13 mouse cellular contexts compared by ENCODE assay signal in the genomic region with DNA sequence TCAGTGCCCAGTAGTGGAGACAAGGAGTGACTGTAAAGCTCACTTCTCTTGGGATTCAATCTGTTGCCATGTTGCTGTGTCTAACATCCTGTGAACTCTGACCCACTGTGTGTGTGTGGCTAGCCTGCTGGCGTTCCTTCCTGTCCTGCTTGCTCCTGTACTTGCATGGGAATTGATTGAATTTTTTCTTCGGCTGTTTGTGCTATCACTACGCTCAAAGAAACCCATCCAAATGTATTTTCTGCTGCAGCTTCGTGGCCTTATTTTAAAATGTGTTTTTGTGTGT.
"Had no signal": no experiment of that assay in that cellular context is flagged by ENCODE, and none has a peak within 500 bp of the region (broad histone marks: within the 10 kb centered on the region; RNA-seq: fewer than 3 reads in every experiment).

No protein-coding gene starts in this region.

- H3K27ac ChIP-seq: kidney, postnatal 0 days; limb, embryonic 12.5 days; limb, embryonic 15.5 days; liver, embryonic 14.5 days; stomach, embryonic 15.5 days had no signal

- H3K36me3 ChIP-seq: limb, embryonic 12.5 days; limb, embryonic 15.5 days; stomach, embryonic 15.5 days had no signal

- H3K27me3 ChIP-seq: limb, embryonic 12.5 days; limb, embryonic 15.5 days; stomach, embryonic 15.5 days had no signal

- H3K9ac ChIP-seq: limb, embryonic 12.5 days; limb, embryonic 15.5 days; liver, embryonic 14.5 days; liver, postnatal 0 days; lung, embryonic 14.5 days; stomach, embryonic 15.5 days had no signal

- H3K4me1 ChIP-seq: limb, embryonic 12.5 days; limb, embryonic 15.5 days; stomach, embryonic 15.5 days had no signal

- H3K4me3 ChIP-seq: limb, embryonic 12.5 days; limb, embryonic 15.5 days; stomach, embryonic 15.5 days had no signal

- H3K4me2 ChIP-seq: limb, embryonic 12.5 days; limb, embryonic 15.5 days; liver, embryonic 11.5 days; lung, embryonic 14.5 days; midbrain, embryonic 11.5 days; stomach, embryonic 15.5 days had no signal

- DNase-seq: kidney, postnatal 25 days; left cerebral cortex, postnatal 4 days; liver, postnatal 0 days; lung, embryonic 14.5 days; midbrain, embryonic 14.5 days; thymus, postnatal 25 days had no signal

- H3K9me3 ChIP-seq: limb, embryonic 12.5 days; limb, embryonic 15.5 days; stomach, embryonic 15.5 days had no signal

- ATAC-seq: liver, postnatal 0 days had no signal
